Mouse (Mus musculus): ENCODE measurements at regions not wholly inside any gene's neighbourhood (a gene's known extent, or its start where the extent isn't known, plus 50 kb on each side); places are given as distances from the start of the nearest gene placed in this dataset.
"Not testable (repeated sequence)": the region's sequence is repeated elsewhere in the genome, so short reads cannot be mapped to it uniquely, and the experiment has no call there.

DNA sequence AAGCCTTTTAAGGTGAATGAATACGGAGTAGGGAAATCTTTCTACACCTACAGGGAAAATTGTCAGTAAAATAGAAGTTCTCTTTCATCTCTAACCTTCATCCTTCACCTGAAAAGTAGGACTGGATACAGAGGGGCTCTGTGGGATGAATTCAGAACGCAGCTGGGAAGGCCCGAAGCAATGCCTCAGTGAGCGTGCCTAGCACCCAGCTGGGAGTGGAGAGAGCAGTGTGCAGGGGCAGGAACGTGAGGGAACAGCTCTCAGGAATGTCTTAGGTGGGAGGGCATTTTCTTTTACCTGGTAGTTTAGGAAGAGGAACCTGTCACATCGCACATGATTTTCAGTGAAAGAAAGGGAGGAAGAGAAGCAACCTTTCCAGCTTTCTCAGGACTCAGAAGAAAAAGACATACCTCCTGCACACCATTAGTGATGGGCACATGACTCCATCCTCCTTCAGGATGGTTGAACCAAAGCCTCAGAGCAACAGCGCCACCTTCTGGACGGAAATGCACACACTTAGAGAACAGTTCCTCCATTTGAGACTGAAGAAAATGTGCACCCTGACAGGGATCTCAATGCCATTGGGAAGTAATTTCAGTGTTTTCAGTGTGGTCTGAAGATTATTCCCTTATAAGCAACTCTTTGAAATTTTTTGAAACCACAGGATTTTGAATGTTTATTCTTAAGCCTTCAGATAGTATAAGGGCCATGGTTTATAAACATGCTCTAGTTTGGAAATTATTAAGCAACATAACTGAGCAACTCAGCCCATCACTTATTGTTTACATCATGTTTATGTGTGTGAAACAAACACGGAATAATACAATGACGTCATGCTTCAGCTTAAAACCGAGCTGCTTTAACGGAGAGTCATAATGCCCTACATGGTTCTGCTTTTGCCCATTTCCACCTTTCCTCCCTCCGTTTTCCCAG lies 68.9 kb downstream of the AI429214 start:
- H3K4me2 ChIP-seq (ENCODE audit: low read depth, low read length) = no peak overlapping the region
- ATAC-seq (ENCODE audit: insufficient read depth, low read depth) (peak; percentile 82), DNase-seq (ENCODE audit: low spot score) (peak; percentile 75)
- no peak overlapping the region for H3K27ac ChIP-seq (ENCODE audit: low read depth)
- H3K9ac ChIP-seq (replicated peaks; ENCODE audit: low read depth, low read length) = no peak overlapping the region
- no peaks in the 10 kb centered on the region for H3K36me3 ChIP-seq (replicated peaks; ENCODE audit: control insufficient read depth, insufficient read depth, low read length)
- WGBS = 31% methylated on average over 13 of the region's 13 CpGs
- no peak overlapping the region for H3K4me3 ChIP-seq (ENCODE audit: low read depth, low read length)
- TF ChIP-seq CTCF (IDR thresholded peaks at IDR 0.05; ENCODE audit: low read depth) (peak; percentile 99), EP300 (IDR thresholded peaks at IDR 0.05; ENCODE audit: low read depth) (no peak)
- no peaks in the 10 kb centered on the region for H3K4me1 ChIP-seq (ENCODE audit: control insufficient read depth, insufficient read depth)
- H3K27me3 ChIP-seq (ENCODE audit: control insufficient read depth, insufficient read depth, low read length) = no peaks in the 10 kb centered on the region
- no peaks in the 10 kb centered on the region for H3K9me3 ChIP-seq (replicated peaks; ENCODE audit: control insufficient read depth, low read length)

DNA sequence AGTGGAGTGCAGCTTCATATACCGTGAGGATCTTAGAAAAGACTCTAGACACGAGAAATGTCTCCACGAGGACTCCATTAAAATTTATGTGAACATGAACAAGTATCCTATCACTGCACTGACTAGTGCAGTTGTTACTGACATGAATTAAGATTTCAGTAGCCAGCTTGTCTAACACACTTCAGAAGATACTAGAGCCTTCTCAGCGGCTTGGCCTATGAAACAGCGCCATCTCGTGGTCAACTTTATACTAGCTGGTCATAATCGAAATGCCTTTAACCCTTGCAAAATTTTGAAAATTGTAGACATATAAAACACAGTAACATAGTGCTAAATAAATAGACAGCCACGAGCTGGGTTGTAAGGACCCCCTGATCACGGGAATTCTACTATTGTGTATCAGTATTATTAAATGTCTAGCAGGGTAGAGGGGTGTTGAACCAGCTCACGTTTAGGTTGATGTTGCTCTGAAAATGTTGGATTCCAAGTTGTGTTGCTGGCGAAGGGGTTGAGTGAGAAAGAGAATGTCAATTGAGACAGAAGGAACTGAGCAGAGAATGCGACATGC lies 70.4 kb downstream of the AI429214 start:
- 0 out of 2 replicates have a peak, but pooled peaks have one; percentile 14 for ATAC-seq (ENCODE audit: insufficient read depth, low read depth)
- 14% methylated on average over 12 of the region's 12 CpGs for WGBS
- TF ChIP-seq EP300 (IDR thresholded peaks at IDR 0.05; ENCODE audit: low read depth) = no peak
- peak; percentile 86 for TF ChIP-seq CTCF (IDR thresholded peaks at IDR 0.05; ENCODE audit: low read depth)

DNA sequence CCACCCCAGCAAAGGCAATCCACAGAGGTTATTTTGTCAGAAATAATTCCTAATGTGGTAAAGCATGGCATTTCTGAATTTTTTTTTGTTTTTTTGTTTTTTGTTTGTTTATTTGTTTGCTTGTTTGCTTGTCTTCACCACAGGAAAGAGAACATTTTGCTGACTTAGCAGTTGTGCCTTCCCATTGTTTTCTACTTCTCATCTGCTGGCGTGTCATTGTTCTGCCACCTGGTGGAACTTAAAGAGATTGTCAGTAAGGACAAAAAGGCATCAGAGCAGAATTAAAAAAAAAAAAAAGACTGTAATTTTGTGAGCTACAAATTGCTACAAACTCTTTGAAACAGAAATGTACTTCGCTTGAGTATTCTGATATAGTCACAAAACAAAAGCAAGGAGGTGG lies 79.5 kb downstream of the AI429214 start:
- no peaks in the 10 kb centered on the region for H3K4me1 ChIP-seq (ENCODE audit: control insufficient read depth, insufficient read depth)
- no peak overlapping the region for H3K4me2 ChIP-seq (ENCODE audit: low read depth, low read length)
- no peaks in the 10 kb centered on the region for H3K27me3 ChIP-seq (ENCODE audit: control insufficient read depth, insufficient read depth, low read length)
- no peak overlapping the region for H3K9ac ChIP-seq (replicated peaks; ENCODE audit: low read depth, low read length)
- peak; percentile 65 for TF ChIP-seq CTCF (IDR thresholded peaks at IDR 0.05; ENCODE audit: low read depth)
- no peak for TF ChIP-seq EP300 (IDR thresholded peaks at IDR 0.05; ENCODE audit: low read depth)
- DNase-seq (ENCODE audit: low spot score) (peak; percentile 52), ATAC-seq (ENCODE audit: insufficient read depth, low read depth) (no peak; the same call in 1 of the 2 replicates)
- WGBS = 20% methylated on average over 2 of the region's 2 CpGs
- no peaks in the 10 kb centered on the region for H3K36me3 ChIP-seq (replicated peaks; ENCODE audit: control insufficient read depth, insufficient read depth, low read length)
- no peak overlapping the region for H3K27ac ChIP-seq (ENCODE audit: low read depth)
- no peak overlapping the region for H3K4me3 ChIP-seq (ENCODE audit: low read depth, low read length)
- no peaks in the 10 kb centered on the region for H3K9me3 ChIP-seq (replicated peaks; ENCODE audit: control insufficient read depth, low read length)

More for the DNA sequence above, 70.4 kb downstream of the AI429214 start:
- Histone ChIP-seq H3K27ac (ENCODE audit: low read depth) (no peak overlapping the region), H3K36me3 (replicated peaks; ENCODE audit: control insufficient read depth, insufficient read depth, low read length) (no peaks in the 10 kb centered on the region), H3K4me3 (ENCODE audit: low read depth, low read length) (no peak overlapping the region), H3K4me2 (ENCODE audit: low read depth, low read length) (no peak overlapping the region), H3K9me3 (replicated peaks; ENCODE audit: control insufficient read depth, low read length) (no peaks in the 10 kb centered on the region), H3K4me1 (ENCODE audit: control insufficient read depth, insufficient read depth) (no peaks in the 10 kb centered on the region), H3K9ac (replicated peaks; ENCODE audit: low read depth, low read length) (no peak overlapping the region), H3K27me3 (ENCODE audit: control insufficient read depth, insufficient read depth, low read length) (no peaks in the 10 kb centered on the region)
- peak; percentile 85 for DNase-seq (ENCODE audit: low spot score)

DNA sequence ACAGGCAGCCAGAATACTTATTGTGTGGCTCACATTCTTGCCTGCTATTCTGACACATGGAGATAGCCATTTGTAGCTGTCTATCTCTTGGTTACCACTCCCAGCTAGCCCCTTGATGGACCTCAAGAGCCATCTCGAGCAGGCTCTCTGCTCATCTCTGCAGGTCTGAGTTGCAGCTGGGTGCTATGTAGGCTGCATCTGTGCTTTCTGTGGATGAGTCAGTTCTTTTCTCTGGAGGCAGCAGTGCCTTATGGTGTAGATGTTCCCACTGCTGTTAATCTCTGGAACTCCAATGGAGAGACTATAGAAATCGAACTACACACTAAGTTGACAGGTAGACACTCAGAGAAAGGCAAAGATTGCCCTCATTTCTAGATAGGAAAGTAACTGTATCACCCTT lies 106.3 kb downstream of the AI429214 start:
- 40% methylated on average over 2 of the region's 2 CpGs for WGBS
- no peak overlapping the region for H3K27ac ChIP-seq (ENCODE audit: low read depth)
- H3K4me3 ChIP-seq (ENCODE audit: low read depth, low read length) = no peak overlapping the region
- no peak overlapping the region for H3K4me2 ChIP-seq (ENCODE audit: low read depth, low read length)
- no peaks in the 10 kb centered on the region for H3K36me3 ChIP-seq (replicated peaks; ENCODE audit: control insufficient read depth, insufficient read depth, low read length)
- H3K9ac ChIP-seq (replicated peaks; ENCODE audit: low read depth, low read length) = no peak overlapping the region
- H3K4me1 ChIP-seq (ENCODE audit: control insufficient read depth, insufficient read depth) = no peaks in the 10 kb centered on the region
- DNase-seq (ENCODE audit: low spot score) = no peak
- TF ChIP-seq CTCF (IDR thresholded peaks at IDR 0.05; ENCODE audit: low read depth) (no peak), EP300 (IDR thresholded peaks at IDR 0.05; ENCODE audit: low read depth) (no peak)
- H3K27me3 ChIP-seq (ENCODE audit: control insufficient read depth, insufficient read depth, low read length) = no peaks in the 10 kb centered on the region
- ATAC-seq (ENCODE audit: insufficient read depth, low read depth) = no peak
- no peaks in the 10 kb centered on the region for H3K9me3 ChIP-seq (replicated peaks; ENCODE audit: control insufficient read depth, low read length)

DNA sequence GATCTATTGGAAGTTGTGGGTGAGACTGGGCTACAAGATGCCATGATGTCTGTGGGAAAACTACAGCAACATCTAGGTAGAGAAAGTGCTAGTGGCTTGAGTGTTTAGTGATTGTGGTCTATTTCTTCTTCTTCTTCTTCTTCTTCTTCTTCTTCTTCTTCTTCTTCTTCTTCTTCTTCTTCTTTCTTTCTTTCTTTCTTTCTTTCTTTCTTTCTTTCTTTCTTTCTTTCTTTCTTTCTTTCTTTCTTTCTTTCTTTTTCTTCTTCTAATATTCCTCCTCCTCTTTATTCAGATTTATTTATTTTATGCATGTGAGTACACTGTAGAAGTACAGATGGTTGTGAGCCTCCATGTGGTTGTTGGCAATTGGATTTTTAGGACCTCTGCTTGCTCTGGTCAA lies 119.0 kb downstream of the AI429214 start:
- not testable (repeated sequence) for H3K27me3 ChIP-seq (ENCODE audit: control insufficient read depth, insufficient read depth, low read length); H3K36me3 ChIP-seq (replicated peaks; ENCODE audit: control insufficient read depth, insufficient read depth, low read length); H3K4me3 ChIP-seq (ENCODE audit: low read depth, low read length); H3K4me2 ChIP-seq (ENCODE audit: low read depth, low read length); DNase-seq (ENCODE audit: low spot score); H3K27ac ChIP-seq (ENCODE audit: low read depth); ATAC-seq (ENCODE audit: insufficient read depth, low read depth); H3K9ac ChIP-seq (replicated peaks; ENCODE audit: low read depth, low read length); H3K4me1 ChIP-seq (ENCODE audit: control insufficient read depth, insufficient read depth); H3K9me3 ChIP-seq (replicated peaks; ENCODE audit: control insufficient read depth, low read length)
